Mouse (Mus musculus): Measurements from ENCODE around the gene Tmem102.

- TF ChIP-seq CTCF (IDR thresholded peaks at IDR 0.05; ENCODE audit: low read depth) (no peak), EP300 (IDR thresholded peaks at IDR 0.05; ENCODE audit: low read depth) (no peak)
Measured at GRCm38 (mm10) chr11:69781828-69782227, 23.6 kb downstream of the Tmem102 start.
